Mouse (Mus musculus): ENCODE measurements around the gene Rtp2. TPM values are rescaled to one million over a fixed set of nuclear protein-coding genes. Genes with fewer than 3 reads are reported as not detected.
A peak's percentile ranks its signal among the peaks of the same experiment; 100 is the strongest.

Rtp2 gene
- polyA plus RNA-seq, 1 experiment from 2014 or later = not detected

DNA sequence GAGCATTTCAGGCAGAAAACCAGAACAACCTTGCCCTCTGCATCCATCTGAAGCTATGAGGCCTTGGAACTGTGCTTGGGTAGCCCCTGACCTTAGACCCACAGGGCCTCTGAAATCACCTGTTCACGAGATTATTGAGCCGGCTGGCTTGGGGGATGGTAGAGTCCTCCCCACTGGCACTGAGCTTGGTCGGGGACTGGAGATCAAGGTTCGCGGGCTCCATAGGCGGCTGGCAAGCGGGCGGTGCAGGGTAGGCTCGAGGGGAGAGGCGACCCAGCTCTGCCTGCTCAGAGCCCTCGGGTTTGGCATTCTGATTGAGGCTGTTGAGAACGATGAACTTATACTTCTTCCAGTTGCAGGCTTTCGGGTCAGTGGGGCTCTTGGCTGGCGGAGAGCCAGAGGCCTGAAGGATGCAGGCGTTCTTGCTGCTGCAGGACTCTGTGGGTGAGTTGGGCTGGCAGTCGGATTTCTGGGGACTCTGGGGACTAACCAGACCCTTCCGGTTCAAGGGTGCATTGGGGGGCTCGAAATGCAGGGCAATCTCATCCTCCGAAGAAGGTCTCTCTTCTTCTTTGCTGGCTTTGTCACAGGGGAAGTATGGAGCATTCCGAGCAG lies 40.0 kb upstream of the Rtp2 start:
- WGBS = 71% methylated on average over 20 of the region's 20 CpGs
- ATAC-seq (ENCODE audit: low read depth) = no peak
- Histone ChIP-seq H3K9me3 (ENCODE audit: control insufficient read depth, low read length) (no peaks in the 10 kb centered on the region), H3K36me3 (ENCODE audit: control insufficient read depth, insufficient read depth, low read length) (peaks cover 24% of the 10 kb centered on the region), H3K4me3 (ENCODE audit: low read length) (no peak overlapping the region), H3K4me2 (ENCODE audit: low read depth, low read length) (no peak overlapping the region), H3K27ac (ENCODE audit: low read length) (no peak overlapping the region), H3K27me3 (ENCODE audit: control insufficient read depth, insufficient read depth, low read depth, low read length) (no peaks in the 10 kb centered on the region), H3K9ac (ENCODE audit: low read length) (no peak overlapping the region), H3K4me1 (replicated peaks; ENCODE audit: control insufficient read depth, insufficient read depth, low read length) (no peaks in the 10 kb centered on the region; the same call in 1 of the 2 replicates)

GRCm38 (mm10) chr16:23969919-23970318 lies 37.7 kb upstream of the Rtp2 start:
- H3K4me3 ChIP-seq (ENCODE audit: low read length) = no peak overlapping the region
- H3K36me3 ChIP-seq (ENCODE audit: control insufficient read depth, insufficient read depth, low read length) = peaks cover 24% of the 10 kb centered on the region

GRCm38 (mm10) chr16:23968888-23969287 lies 36.7 kb upstream of the Rtp2 start:
- WGBS = 59% methylated on average over 4 of the region's 4 CpGs

More at GRCm38 (mm10) chr16:23969919-23970318, 37.7 kb upstream of the Rtp2 start:
- Histone ChIP-seq H3K4me2 (ENCODE audit: low read depth, low read length) (no peak overlapping the region), H3K27ac (ENCODE audit: low read length) (peak overlapping the region; percentile 69; the same call in 1 of the 2 replicates), H3K27me3 (ENCODE audit: control insufficient read depth, insufficient read depth, low read depth, low read length) (no peaks in the 10 kb centered on the region), H3K4me1 (replicated peaks; ENCODE audit: control insufficient read depth, insufficient read depth, low read length) (no peaks in the 10 kb centered on the region; the same call in 1 of the 2 replicates), H3K9ac (ENCODE audit: low read length) (no peak overlapping the region), H3K9me3 (ENCODE audit: control insufficient read depth, low read length) (no peaks in the 10 kb centered on the region)
- ATAC-seq (ENCODE audit: low read depth) = peak; percentile 64
- WGBS = 60% methylated on average over 14 of the region's 14 CpGs

DNA sequence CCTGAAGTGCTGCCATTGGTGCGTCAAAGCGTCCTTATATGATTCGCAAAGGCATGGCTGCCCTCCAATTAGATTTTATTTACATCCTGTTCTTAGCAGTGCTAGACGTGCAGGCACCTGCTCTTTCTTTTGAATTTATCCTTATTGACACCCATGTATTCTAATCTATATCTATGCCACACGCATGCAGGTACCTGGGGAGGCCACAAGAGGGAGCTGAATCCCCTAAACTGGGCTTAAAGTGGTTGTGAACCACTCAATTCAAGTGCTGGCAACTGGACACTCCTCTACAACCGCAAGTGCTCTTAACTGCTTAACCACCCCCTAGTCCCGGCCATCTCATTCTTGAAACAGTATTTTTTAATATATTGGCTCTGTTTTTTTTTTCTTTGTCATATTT lies 35.1 kb upstream of the Rtp2 start:
- no peak overlapping the region for H3K9ac ChIP-seq (ENCODE audit: low read length)
- WGBS = 80% methylated on average over 7 of the region's 7 CpGs
- H3K4me3 ChIP-seq (ENCODE audit: low read length) = no peak overlapping the region
- H3K27ac ChIP-seq (ENCODE audit: low read length) = no peak overlapping the region
- H3K4me1 ChIP-seq (replicated peaks; ENCODE audit: control insufficient read depth, insufficient read depth, low read length) = no peaks in the 10 kb centered on the region; the same call in 1 of the 2 replicates
- H3K4me2 ChIP-seq (ENCODE audit: low read depth, low read length) = no peak overlapping the region
- H3K9me3 ChIP-seq (ENCODE audit: control insufficient read depth, low read length) = no peaks in the 10 kb centered on the region
- no peaks in the 10 kb centered on the region for H3K27me3 ChIP-seq (ENCODE audit: control insufficient read depth, insufficient read depth, low read depth, low read length)
- no peak for ATAC-seq (ENCODE audit: low read depth)
- H3K36me3 ChIP-seq (ENCODE audit: control insufficient read depth, insufficient read depth, low read length) = peaks cover 15% of the 10 kb centered on the region

More at GRCm38 (mm10) chr16:23968888-23969287, 36.7 kb upstream of the Rtp2 start:
- Histone ChIP-seq H3K4me2 (ENCODE audit: low read depth, low read length) (no peak overlapping the region), H3K9ac (ENCODE audit: low read length) (no peak overlapping the region), H3K9me3 (ENCODE audit: control insufficient read depth, low read length) (no peaks in the 10 kb centered on the region), H3K27ac (ENCODE audit: low read length) (peak overlapping the region; percentile 69), H3K27me3 (ENCODE audit: control insufficient read depth, insufficient read depth, low read depth, low read length) (no peaks in the 10 kb centered on the region), H3K4me1 (replicated peaks; ENCODE audit: control insufficient read depth, insufficient read depth, low read length) (no peaks in the 10 kb centered on the region; the same call in 1 of the 2 replicates), H3K36me3 (ENCODE audit: control insufficient read depth, insufficient read depth, low read length) (peaks cover 15% of the 10 kb centered on the region), H3K4me3 (ENCODE audit: low read length) (no peak overlapping the region)
- ATAC-seq (ENCODE audit: low read depth) = peak; percentile 81

DNA sequence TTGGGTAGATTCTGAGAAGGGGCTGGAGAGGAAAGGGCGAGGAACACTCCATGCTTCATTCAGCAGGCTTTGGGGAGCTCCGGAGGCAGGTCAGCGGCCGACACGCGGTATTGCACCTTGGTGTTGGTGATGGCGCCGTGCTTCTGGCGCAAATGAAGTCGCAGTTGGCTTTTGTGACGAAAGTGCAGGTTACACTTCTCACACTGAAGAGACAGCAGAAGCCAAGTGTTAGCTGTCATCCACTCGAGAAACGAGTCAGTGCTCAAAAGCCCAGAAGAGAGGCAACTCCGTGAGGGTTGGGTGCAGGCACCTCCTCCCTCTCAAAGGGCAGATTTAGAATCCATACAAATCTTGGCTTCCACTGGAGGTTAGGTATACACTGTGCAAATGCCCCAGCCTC lies 33.9 kb upstream of the Rtp2 start:
- Histone ChIP-seq H3K4me3 (ENCODE audit: low read length) (no peak overlapping the region), H3K27ac (ENCODE audit: low read length) (no peak overlapping the region), H3K36me3 (ENCODE audit: control insufficient read depth, insufficient read depth, low read length) (peaks cover 12% of the 10 kb centered on the region), H3K27me3 (ENCODE audit: control insufficient read depth, insufficient read depth, low read depth, low read length) (no peaks in the 10 kb centered on the region), H3K4me1 (replicated peaks; ENCODE audit: control insufficient read depth, insufficient read depth, low read length) (no peaks in the 10 kb centered on the region; the same call in 1 of the 2 replicates), H3K4me2 (ENCODE audit: low read depth, low read length) (no peak overlapping the region), H3K9ac (ENCODE audit: low read length) (no peak overlapping the region), H3K9me3 (ENCODE audit: control insufficient read depth, low read length) (no peaks in the 10 kb centered on the region)
- 84% methylated on average over 14 of the region's 14 CpGs for WGBS
- ATAC-seq (ENCODE audit: low read depth) = no peak

DNA sequence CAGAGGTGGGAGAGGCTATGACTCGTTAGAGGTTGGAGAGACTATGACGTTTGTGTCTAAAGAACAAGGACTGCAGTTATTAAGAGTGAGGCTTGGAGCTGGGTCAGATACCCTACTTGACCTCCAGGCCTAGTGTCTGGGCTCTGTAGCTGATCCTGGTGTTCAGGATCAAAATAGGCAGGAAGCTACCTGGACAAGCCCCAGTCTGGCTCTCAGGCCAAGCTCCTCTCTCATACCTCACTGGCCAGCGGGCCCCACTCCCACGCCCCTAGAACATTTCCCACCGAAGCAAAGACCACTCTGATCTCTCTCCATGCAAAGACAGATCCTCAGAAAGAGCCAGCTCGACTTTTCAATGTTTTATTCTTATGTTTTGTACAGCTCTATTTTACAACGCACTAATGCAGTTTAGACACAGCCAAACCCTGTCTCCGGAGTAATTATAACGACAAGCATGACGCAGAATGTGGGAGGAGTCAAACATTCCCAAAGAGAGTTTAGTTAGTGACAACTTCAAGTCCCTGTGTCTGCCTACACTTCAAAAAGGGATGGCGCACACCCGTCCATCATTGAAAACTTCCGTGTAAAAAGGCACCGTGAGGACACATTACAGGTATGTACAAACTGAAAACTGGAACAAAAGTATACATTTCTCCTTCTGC lies 32.6 kb upstream of the Rtp2 start:
- no peaks in the 10 kb centered on the region for H3K27me3 ChIP-seq (ENCODE audit: control insufficient read depth, insufficient read depth, low read depth, low read length)
- peaks cover 12% of the 10 kb centered on the region for H3K36me3 ChIP-seq (ENCODE audit: control insufficient read depth, insufficient read depth, low read length)
- no peak overlapping the region for H3K9ac ChIP-seq (ENCODE audit: low read length)
- H3K4me2 ChIP-seq (ENCODE audit: low read depth, low read length) = no peak overlapping the region
- WGBS = 74% methylated on average over 14 of the region's 14 CpGs
- H3K4me1 ChIP-seq (replicated peaks; ENCODE audit: control insufficient read depth, insufficient read depth, low read length) = no peaks in the 10 kb centered on the region; the same call in 1 of the 2 replicates
- no peak overlapping the region for H3K27ac ChIP-seq (ENCODE audit: low read length)
- H3K4me3 ChIP-seq (ENCODE audit: low read length) = no peak overlapping the region
- H3K9me3 ChIP-seq (ENCODE audit: control insufficient read depth, low read length) = no peaks in the 10 kb centered on the region
- ATAC-seq (ENCODE audit: low read depth) = no peak

DNA sequence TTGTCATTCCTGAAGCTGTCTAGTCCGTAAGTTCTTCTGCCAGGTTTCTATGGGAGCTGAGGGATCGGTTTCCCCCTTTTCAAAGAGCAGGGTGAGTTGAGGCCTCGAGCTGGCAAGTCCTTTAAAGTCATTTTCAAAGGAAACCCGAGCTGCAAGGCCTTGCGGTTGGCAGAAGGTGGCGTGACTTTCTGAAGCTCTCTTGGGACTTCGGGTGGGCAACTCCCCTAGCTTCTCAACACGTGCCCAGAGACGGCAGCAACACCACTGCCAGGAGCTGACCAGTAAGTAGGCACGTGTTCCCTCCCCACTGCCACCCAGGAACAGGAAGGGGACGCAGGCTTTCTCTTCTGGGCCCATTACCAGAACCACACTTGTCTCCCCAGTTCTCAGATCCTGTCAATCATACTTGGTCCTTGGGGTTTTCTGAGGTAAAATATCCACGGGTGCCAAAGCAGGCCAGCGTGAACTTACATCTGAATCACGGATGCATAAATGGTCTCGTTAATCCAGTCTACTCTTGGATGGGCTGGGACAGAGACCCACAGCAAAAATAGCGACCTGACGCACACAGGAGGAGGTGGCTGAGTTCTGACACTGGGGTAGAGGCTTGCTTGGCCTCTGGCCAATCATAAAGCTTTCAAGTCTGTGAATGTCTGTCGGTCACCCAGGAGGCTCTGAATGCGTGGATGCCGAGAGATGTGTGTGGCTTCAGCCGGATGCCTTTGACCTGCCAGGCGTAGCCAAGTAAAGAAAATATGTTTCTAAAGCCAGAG lies 31.9 kb upstream of the Rtp2 start:
- no peak for ATAC-seq (ENCODE audit: low read depth)
- Histone ChIP-seq H3K9ac (ENCODE audit: low read length) (no peak overlapping the region), H3K9me3 (ENCODE audit: control insufficient read depth, low read length) (no peaks in the 10 kb centered on the region), H3K4me3 (ENCODE audit: low read length) (no peak overlapping the region), H3K4me1 (replicated peaks; ENCODE audit: control insufficient read depth, insufficient read depth, low read length) (no peaks in the 10 kb centered on the region), H3K4me2 (ENCODE audit: low read depth, low read length) (no peak overlapping the region), H3K27ac (ENCODE audit: low read length) (no peak overlapping the region), H3K27me3 (ENCODE audit: control insufficient read depth, insufficient read depth, low read depth, low read length) (no peaks in the 10 kb centered on the region), H3K36me3 (ENCODE audit: control insufficient read depth, insufficient read depth, low read length) (peaks cover 12% of the 10 kb centered on the region)
- 65% methylated on average over 22 of the region's 22 CpGs for WGBS

DNA sequence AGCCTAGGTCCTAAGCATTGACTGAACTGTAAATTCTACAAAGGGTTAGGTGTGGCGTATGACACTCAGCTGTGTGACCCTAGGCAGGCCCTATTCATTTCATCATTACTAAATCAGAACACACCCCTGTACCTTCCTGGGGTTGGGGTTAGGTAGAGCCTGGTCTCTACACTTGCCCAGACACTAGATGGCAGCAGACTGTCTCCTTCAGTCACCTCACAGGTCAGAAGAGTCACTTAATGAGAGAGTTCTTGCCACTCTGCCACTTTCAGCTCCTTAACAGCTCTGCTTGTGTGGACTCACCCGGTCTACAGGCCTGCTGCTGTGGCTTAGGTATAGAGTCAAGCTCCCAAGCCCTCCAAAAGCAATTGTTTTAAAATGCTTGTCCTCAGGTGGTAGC lies 30.2 kb upstream of the Rtp2 start:
- Histone ChIP-seq H3K27ac (ENCODE audit: low read length) (no peak overlapping the region), H3K9me3 (ENCODE audit: control insufficient read depth, low read length) (no peaks in the 10 kb centered on the region), H3K4me2 (ENCODE audit: low read depth, low read length) (no peak overlapping the region), H3K4me3 (ENCODE audit: low read length) (no peak overlapping the region), H3K36me3 (ENCODE audit: control insufficient read depth, insufficient read depth, low read length) (peaks cover 1% of the 10 kb centered on the region; the same call in 1 of the 2 replicates), H3K27me3 (ENCODE audit: control insufficient read depth, insufficient read depth, low read depth, low read length) (no peaks in the 10 kb centered on the region), H3K4me1 (replicated peaks; ENCODE audit: control insufficient read depth, insufficient read depth, low read length) (no peaks in the 10 kb centered on the region), H3K9ac (ENCODE audit: low read length) (no peak overlapping the region)
- no peak for ATAC-seq (ENCODE audit: low read depth)
- 67% methylated on average over 2 of the region's 2 CpGs for WGBS

DNA sequence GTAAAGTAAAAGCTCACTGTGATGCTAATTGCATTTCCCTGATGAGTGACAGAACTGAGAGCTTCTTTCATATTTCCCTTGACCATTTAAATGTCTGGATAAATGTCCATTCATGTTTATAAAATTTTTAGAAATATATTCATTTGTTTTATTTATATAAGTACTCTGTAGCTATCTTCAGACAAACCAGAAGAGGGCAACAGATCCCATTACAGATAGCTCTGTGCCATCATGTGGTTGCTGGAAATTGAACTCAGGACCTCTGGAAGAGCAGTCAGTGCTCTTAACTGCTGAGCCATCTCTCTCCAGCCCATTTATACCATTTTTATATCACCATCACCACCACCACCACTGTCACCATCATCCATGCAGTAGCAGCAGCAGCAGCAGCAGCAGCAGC lies 26.7 kb upstream of the Rtp2 start:
- Histone ChIP-seq H3K9ac (ENCODE audit: low read length) (no peak overlapping the region), H3K36me3 (ENCODE audit: control insufficient read depth, insufficient read depth, low read length) (no peaks in the 10 kb centered on the region), H3K4me1 (replicated peaks; ENCODE audit: control insufficient read depth, insufficient read depth, low read length) (no peaks in the 10 kb centered on the region), H3K9me3 (ENCODE audit: control insufficient read depth, low read length) (no peaks in the 10 kb centered on the region), H3K4me2 (ENCODE audit: low read depth, low read length) (no peak overlapping the region), H3K27ac (ENCODE audit: low read length) (no peak overlapping the region), H3K4me3 (ENCODE audit: low read length) (no peak overlapping the region), H3K27me3 (ENCODE audit: control insufficient read depth, insufficient read depth, low read depth, low read length) (no peaks in the 10 kb centered on the region)
- no peak for ATAC-seq (ENCODE audit: low read depth)
